Mouse (Mus musculus): Measurements from ENCODE around the gene Gm9040.
"Not testable (repeated sequence)": the region's sequence is repeated elsewhere in the genome, so short reads cannot be mapped to it uniquely, and the experiment has no call there.

The Gm9040 gene

GRCm38 (mm10) chr10:118326869-118327268 lies at the start of gene Gm9040:
Gm9040 (minus strand) TSS chr10:118326969.
- DNase-seq (ENCODE audit: low read depth, low spot score): not testable (repeated sequence)

DNA sequence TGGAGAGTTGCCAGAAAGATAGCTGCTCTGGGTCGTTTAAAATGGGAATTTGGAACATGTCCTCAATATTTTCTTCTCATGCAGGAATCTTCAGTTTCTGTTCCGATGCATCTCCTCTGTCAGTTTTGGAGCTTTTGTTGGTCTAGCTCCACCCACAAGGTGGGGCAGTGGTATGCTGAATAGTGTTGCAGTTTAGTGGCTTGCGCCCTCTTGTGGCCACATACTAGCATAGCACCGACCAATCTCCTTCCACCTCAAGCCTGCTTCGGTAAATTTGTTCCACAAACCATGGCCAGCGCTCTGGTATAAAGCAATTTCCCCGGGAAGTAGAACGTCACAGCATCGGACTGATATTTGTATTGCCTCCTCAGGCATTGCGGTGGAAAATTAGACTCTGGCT lies 43.7 kb upstream of the Gm9040 start:
- DNase-seq (ENCODE audit: low read depth, low spot score): peak; percentile 66

GRCm38 (mm10) chr10:118369518-118369917 lies 42.7 kb upstream of the Gm9040 start:
- no peak for DNase-seq (ENCODE audit: low read depth, low spot score)

DNA sequence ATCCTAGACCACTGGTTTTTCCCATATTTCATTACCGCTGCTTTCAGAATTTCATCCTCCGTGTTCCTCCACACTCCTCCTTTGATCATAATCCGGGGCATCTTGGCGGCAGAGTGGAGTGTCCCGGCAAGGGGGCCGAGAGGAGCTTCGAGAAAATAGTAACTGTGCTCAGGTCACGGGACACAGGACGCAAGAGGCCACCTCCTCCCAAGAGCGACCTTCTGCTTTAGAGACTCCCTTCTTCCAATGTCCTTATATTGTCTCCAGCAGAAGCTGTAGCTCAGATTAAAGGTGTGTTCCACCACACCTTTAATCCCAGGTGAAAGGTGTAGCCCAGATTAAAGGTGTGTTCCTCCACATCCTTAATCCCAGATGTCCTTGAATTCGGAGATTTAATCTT lies 27.2 kb upstream of the Gm9040 start, which contains the start of gene Gm9049:
TSS of gene Gm9049 (minus strand) at position 101 of the 400 bp plus-strand sequence.
- not testable (repeated sequence) for DNase-seq (ENCODE audit: low read depth, low spot score)

GRCm38 (mm10) chr10:118348579-118348978 lies 21.8 kb upstream of the Gm9040 start, which contains the start of gene Gm9048:
Gm9048 (minus strand) TSS chr10:118348679.
- DNase-seq (ENCODE audit: low read depth, low spot score): not testable (repeated sequence)

DNA sequence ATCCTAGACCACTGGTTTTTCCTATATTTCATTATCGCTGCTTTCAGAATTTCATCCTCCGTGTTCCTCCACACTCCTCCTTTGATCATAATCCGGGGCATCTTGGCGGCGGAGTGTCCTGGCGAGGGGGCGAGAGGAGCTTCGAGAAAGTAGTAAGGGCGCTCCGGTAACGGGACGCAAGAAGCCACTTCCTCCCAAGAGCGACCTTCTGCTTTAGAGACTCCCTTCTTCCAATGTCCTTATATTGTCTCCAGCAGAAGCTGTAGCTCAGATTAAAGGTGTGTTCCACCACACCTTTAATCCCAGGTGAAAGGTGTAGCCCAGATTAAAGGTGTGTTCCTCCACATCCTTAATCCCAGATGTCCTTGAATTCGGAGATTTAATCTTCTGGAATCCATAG lies 16.4 kb upstream of the Gm9040 start, which contains the start of gene Gm9046:
TSS of gene Gm9046 (minus strand) at position 101 of the 400 bp plus-strand sequence.
- DNase-seq (ENCODE audit: low read depth, low spot score): not testable (repeated sequence)

DNA sequence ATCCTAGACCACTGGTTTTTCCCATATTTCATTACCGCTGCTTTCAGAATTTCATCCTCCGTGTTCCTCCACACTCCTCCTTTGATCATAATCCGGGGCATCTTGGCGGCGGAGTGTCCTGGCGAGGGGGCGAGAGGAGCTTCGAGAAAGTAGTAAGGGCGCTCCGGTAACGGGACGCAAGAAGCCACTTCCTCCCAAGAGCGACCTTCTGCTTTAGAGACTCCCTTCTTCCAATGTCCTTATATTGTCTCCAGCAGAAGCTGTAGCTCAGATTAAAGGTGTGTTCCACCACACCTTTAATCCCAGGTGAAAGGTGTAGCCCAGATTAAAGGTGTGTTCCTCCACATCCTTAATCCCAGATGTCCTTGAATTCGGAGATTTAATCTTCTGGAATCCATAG lies 11.0 kb upstream of the Gm9040 start, which contains the start of gene Gm9045:
TSS of gene Gm9045 (minus strand) at position 101 of the 400 bp plus-strand sequence.
- not testable (repeated sequence) for DNase-seq (ENCODE audit: low read depth, low spot score)

DNA sequence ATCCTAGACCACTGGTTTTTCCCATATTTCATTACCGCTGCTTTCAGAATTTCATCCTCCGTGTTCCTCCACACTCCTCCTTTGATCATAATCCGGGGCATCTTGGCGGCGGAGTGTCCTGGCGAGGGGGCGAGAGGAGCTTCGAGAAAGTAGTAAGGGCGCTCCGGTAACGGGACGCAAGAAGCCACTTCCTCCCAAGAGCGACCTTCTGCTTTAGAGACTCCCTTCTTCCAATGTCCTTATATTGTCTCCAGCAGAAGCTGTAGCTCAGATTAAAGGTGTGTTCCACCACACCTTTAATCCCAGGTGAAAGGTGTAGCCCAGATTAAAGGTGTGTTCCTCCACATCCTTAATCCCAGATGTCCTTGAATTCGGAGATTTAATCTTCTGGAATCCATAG lies 5.5 kb upstream of the Gm9040 start, which contains the start of gene Gm9044:
TSS of gene Gm9044 (minus strand) at position 101 of the 400 bp plus-strand sequence.
- DNase-seq (ENCODE audit: low read depth, low spot score): not testable (repeated sequence)

DNA sequence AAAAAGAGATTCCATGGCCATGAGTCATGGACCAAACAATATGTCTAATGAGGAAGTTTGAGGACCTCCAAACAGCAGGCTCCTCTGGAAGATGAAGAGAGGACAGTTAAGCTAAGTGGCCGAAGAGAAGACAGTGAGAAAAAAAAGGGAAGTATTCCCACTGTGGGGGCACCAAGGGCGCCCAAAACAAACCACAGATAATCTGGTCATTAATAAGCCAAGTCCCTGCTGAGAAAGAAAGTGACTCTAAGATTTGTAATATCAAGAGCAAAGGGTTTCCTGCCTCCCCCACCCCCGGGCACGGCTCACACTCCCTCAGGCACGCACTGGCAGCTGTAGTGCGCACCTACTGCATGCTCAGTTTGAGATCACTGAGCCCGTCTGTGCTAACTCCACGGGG lies 7.7 kb downstream of the Gm9040 start:
- DNase-seq (ENCODE audit: low read depth, low spot score): no peak

GRCm38 (mm10) chr10:118302133-118302532 lies 24.6 kb downstream of the Gm9040 start:
- DNase-seq (ENCODE audit: low read depth, low spot score): not testable (repeated sequence)

DNA sequence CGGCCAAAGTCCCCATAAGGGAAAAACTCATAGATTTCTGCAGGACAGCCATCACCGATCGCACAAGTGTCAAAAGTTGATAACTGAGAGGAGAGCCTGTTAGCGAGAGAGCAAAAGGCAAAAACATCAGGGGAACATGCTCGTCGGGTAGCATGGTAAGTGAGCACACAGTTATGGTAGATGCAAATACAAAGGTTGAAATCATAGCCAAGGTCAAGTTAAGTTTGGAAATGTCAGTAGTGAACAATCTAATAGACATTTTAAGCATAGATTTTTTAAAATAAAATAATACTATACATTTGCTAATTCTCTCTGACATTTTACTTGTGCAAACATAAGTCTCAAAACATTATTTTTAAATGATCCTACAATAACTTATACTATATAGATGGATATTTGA lies 31.8 kb downstream of the Gm9040 start, which contains the start of gene Iltifb:
TSS of gene Iltifb (minus strand) at position 101 of the 400 bp plus-strand sequence.
- no peak for DNase-seq (ENCODE audit: low read depth, low spot score)

DNA sequence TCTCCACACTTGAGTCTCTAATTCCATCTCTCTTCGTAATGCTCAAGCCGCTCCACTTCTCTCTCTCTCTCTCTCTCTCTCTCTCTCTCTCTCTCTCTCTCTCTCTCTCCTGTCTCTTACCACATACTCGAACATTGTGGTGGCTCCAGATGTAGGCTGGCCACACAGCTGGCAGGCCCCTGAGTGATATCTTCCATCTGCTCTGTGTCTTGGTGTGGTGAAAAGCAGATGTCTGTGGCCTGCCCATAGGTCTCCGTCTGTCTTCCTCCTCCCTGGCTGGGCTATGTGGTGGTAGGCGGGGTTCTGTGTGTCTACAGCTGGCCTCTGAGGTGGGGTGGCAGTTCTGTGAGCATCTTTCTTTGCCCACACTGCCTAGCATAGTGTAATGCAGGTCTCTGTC lies 43.8 kb downstream of the Gm9040 start:
- not testable (repeated sequence) for DNase-seq (ENCODE audit: low read depth, low spot score)

GRCm38 (mm10) chr10:118282565-118282964 lies 44.2 kb downstream of the Gm9040 start:
- DNase-seq (ENCODE audit: low read depth, low spot score): not testable (repeated sequence)

DNA sequence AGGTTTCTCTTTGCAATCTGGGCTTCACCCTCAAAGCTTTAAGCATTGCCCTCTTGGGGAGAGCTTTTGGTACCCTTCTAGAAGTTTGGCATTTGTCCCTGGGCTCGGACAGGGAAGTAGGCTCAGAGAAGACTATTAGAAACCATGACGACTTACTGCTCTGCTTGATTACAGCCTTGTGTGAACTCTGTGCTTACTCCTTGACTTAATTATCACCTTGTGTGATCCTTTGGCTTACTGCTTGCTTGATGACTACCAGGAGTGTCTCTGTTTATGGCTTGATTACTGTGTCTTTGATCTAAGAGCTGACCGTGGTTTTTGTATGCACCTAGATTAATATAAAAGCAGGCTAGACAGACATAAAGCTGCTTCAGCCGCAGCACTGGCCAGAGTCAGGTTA lies 48.7 kb downstream of the Gm9040 start:
- DNase-seq (ENCODE audit: low read depth, low spot score): not testable (repeated sequence)

Data from brain, embryonic 18.5 days (tissue).